Mouse (Mus musculus) lung, adult 2 months (tissue): ENCODE data around the gene Tmem160.

Source experiments
- CTCF ChIP-seq: fragments of 200-500 bp; IDR thresholded peaks from 2 replicates; pipeline ENCODE4 v1.5.1; 2011; ENCODE audit warnings: mild to moderate bottlenecking, low read length, control low read depth; ENCODE audit not compliant: insufficient read depth
- POLR2A ChIP-seq: fragments of 200-500 bp; IDR thresholded peaks from 2 replicates; pipeline ENCODE4 v1.6.1; 2011; ENCODE audit warnings: low read depth, mild to moderate bottlenecking, control low read depth, low read length, borderline replicate concordance; ENCODE audit errors: extremely low read depth

GRCm38 (mm10) chr7:16475764-16476599 is 23.4 kb downstream of the Tmem160 start:
- TF ChIP-seq CTCF (no peak), POLR2A (no peak)
